Mouse (Mus musculus): ENCODE measurements around the gene Mapk12. TPM values are rescaled to one million over a fixed set of nuclear protein-coding genes. Genes with fewer than 3 reads are reported as not detected.

Gene Mapk12
- total RNA-seq, 1 experiment = 8.1 TPM

- no peak overlapping the region for H3K27ac ChIP-seq (ENCODE audit: insufficient read depth, low read depth, low read length, poor library complexity, severe bottlenecking)
- no peak for DNase-seq (ENCODE audit: low read depth, low spot score)
- H3K4me1 ChIP-seq (ENCODE audit: control insufficient read depth in 2 of 2, insufficient read depth in 2 of 2, low read length in 2 of 2, poor library complexity in 1 of 2) = peaks cover 0 to 10% of the 10 kb centered on the region in 2 experiments; a peak in 1 of 4 replicates
- in situ Hi-C loops (cut with MboI; ENCODE audit: low sequenced_read_pairs in 2 of 2, unreplicated experiment in 2 of 2) = no loop called here
- H3K9me3 ChIP-seq (ENCODE audit: control insufficient read depth, insufficient read depth, low read depth, low read length) = no peaks in the 10 kb centered on the region
- TF ChIP-seq HCFC1 (IDR thresholded peaks at IDR 0.05; ENCODE audit: borderline replicate concordance, insufficient read depth, low read length) = no peak
- TF ChIP-seq ZNF384 (IDR thresholded peaks at IDR 0.05; ENCODE audit: low read depth, low read length) = no peak
- TF ChIP-seq ZC3H11A (IDR thresholded peaks at IDR 0.05; ENCODE audit: borderline replicate concordance, low read depth, low read length) = no peak
- TF ChIP-seq MAFK (IDR thresholded peaks at IDR 0.05; ENCODE audit: insufficient read depth, low read depth, low read length) = no peak
- TF ChIP-seq CHD2 (IDR thresholded peaks at IDR 0.05; ENCODE audit: low read depth, low read length) = no peak
- H3K9ac ChIP-seq (ENCODE audit: insufficient read depth, low read depth, low read length, poor library complexity, severe bottlenecking) = no peak overlapping the region
- H3K36me3 ChIP-seq (ENCODE audit: control insufficient read depth, insufficient read depth, low read length, poor library complexity, severe bottlenecking) = no peaks in the 10 kb centered on the region; the same call in 1 of the 2 replicates
- H3K4me3 ChIP-seq (ENCODE audit: insufficient read depth in 1 of 2, low read depth in 1 of 2, low read length in 2 of 2, poor library complexity in 1 of 2, severe bottlenecking in 1 of 2) = no peak overlapping the region
Measured at GRCm38 (mm10) chr15:89125351-89125750, 15.2 kb downstream of the Mapk12 start.

DNA sequence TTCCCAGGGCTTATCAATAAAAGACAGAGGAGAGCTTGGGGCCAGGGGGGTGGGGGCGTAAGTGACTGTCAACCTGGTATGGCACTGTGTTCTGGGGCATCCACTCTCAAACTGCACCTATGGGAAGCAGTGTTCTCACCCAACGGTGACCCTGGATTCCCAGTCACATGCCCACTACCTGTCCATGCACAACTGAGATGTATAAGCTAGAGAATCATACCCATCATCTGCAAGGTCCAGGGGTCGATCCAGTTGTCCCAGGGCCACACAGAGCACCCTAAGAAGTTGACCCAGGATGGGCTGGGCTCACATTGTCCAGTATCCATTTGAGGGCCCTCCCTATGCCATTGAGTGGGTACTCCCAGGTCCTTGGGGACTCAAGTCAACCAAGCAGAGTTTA, 16.2 kb downstream of the Mapk12 start:
- DNase-seq (ENCODE audit: low read depth, low spot score) = no peak
- TF ChIP-seq ZNF384 (IDR thresholded peaks at IDR 0.05; ENCODE audit: low read depth, low read length) (no peak), MAFK (IDR thresholded peaks at IDR 0.05; ENCODE audit: insufficient read depth, low read depth, low read length) (no peak), HCFC1 (IDR thresholded peaks at IDR 0.05; ENCODE audit: borderline replicate concordance, insufficient read depth, low read length) (no peak), CHD2 (IDR thresholded peaks at IDR 0.05; ENCODE audit: low read depth, low read length) (no peak), ZC3H11A (IDR thresholded peaks at IDR 0.05; ENCODE audit: borderline replicate concordance, low read depth, low read length) (no peak)
- Histone ChIP-seq H3K9me3 (ENCODE audit: control insufficient read depth, insufficient read depth, low read depth, low read length) (no peaks in the 10 kb centered on the region), H3K4me3 (ENCODE audit: insufficient read depth in 1 of 2, low read depth in 1 of 2, low read length in 2 of 2, poor library complexity in 1 of 2, severe bottlenecking in 1 of 2) (no peak overlapping the region), H3K4me1 (ENCODE audit: control insufficient read depth in 2 of 2, insufficient read depth in 2 of 2, low read length in 2 of 2, poor library complexity in 1 of 2) (peaks cover 0 to 10% of the 10 kb centered on the region in 2 experiments; a peak in 1 of 4 replicates), H3K36me3 (ENCODE audit: control insufficient read depth, insufficient read depth, low read length, poor library complexity, severe bottlenecking) (peaks cover 3% of the 10 kb centered on the region; the same call in 1 of the 2 replicates), H3K9ac (ENCODE audit: insufficient read depth, low read depth, low read length, poor library complexity, severe bottlenecking) (no peak overlapping the region), H3K27ac (ENCODE audit: insufficient read depth, low read depth, low read length, poor library complexity, severe bottlenecking) (no peak overlapping the region)
- in situ Hi-C loops (cut with MboI; ENCODE audit: low sequenced_read_pairs in 2 of 2, unreplicated experiment in 2 of 2) = no loop called here

DNA sequence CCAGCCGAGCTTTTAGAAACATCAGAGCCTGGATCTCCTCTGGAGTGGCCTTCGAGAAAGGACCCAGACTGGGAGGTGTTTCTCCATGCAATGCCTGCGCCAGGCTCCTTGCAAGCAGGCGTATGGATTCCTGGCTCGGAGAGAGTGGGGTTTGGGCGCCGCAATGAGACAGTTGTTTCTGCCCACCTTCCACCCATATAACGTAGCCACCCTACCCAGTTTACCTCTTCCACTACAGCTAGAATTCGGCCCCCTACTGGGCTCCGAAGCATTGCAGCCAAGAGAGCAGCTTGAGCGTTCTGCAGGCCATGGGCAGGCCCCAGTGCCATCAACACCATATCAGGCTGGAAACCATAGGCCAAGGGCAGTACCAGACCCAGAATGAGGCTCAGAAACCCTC, 16.9 kb downstream of the Mapk12 start:
- Histone ChIP-seq H3K27ac (ENCODE audit: insufficient read depth, low read depth, low read length, poor library complexity, severe bottlenecking) (no peak overlapping the region), H3K9me3 (ENCODE audit: control insufficient read depth, insufficient read depth, low read depth, low read length) (no peaks in the 10 kb centered on the region), H3K4me1 (ENCODE audit: control insufficient read depth in 2 of 2, insufficient read depth in 2 of 2, low read length in 2 of 2, poor library complexity in 1 of 2) (peaks cover 0 to 8% of the 10 kb centered on the region in 2 experiments; a peak in 1 of 4 replicates), H3K4me3 (ENCODE audit: insufficient read depth in 1 of 2, low read depth in 1 of 2, low read length in 2 of 2, poor library complexity in 1 of 2, severe bottlenecking in 1 of 2) (peak overlapping the region; percentile 69 to 93), H3K9ac (ENCODE audit: insufficient read depth, low read depth, low read length, poor library complexity, severe bottlenecking) (peak overlapping the region; percentile 67; the same call in 1 of the 2 replicates), H3K36me3 (ENCODE audit: control insufficient read depth, insufficient read depth, low read length, poor library complexity, severe bottlenecking) (peaks cover 3% of the 10 kb centered on the region; the same call in 1 of the 2 replicates)
- in situ Hi-C loops (cut with MboI; ENCODE audit: low sequenced_read_pairs in 2 of 2, unreplicated experiment in 2 of 2) = no loop called here
- no peak for DNase-seq (ENCODE audit: low read depth, low spot score)
- TF ChIP-seq MAFK (IDR thresholded peaks at IDR 0.05; ENCODE audit: insufficient read depth, low read depth, low read length) (no peak), CHD2 (IDR thresholded peaks at IDR 0.05; ENCODE audit: low read depth, low read length) (no peak), ZNF384 (IDR thresholded peaks at IDR 0.05; ENCODE audit: low read depth, low read length) (no peak), HCFC1 (IDR thresholded peaks at IDR 0.05; ENCODE audit: borderline replicate concordance, insufficient read depth, low read length) (no peak)

DNA sequence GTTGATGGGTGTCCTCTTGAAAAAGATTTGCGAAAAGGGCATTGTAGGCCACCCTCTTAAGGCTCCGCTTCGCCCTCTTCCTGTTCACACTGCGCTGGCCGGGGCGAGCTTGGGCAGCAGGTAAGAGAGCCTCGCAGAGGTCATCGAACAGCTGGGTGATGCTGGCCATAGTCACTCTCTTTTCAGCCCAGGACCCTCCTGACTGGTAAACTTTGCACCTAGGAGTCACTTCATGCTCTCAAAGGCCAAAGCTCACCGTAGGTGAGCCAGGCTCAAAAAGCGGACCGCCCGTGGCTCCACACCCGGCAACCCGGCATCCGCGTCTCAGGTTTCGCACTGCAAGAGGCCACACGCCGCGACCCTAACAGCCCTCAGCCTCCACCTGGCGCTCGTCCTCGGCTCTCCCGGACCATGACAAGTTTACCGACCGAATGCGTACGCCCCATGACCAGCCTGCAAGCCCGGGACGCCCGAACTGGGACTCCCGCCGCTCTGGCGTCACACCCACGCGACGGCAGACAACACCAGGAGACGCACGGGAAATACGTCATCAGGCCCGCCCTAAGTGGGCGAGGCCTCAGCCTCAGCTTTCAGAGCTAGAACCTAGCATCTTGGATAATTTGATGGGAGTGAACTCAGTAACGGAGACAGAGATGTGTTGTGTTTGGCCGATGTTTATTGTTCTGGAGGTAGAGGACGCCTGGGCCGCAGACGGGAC, 17.7 kb downstream of the Mapk12 start, which contains the start of gene Tubgcp6:
Tubgcp6 (minus strand) TSS at position 464 of the 718 bp plus-strand sequence.
- peaks cover 3% of the 10 kb centered on the region; the same call in 1 of the 2 replicates for H3K36me3 ChIP-seq (ENCODE audit: control insufficient read depth, insufficient read depth, low read length, poor library complexity, severe bottlenecking)
- H3K27ac ChIP-seq (ENCODE audit: insufficient read depth, low read depth, low read length, poor library complexity, severe bottlenecking) = peak within 1 kb of the TSS; percentile 18; the same call in 1 of the 2 replicates
- in situ Hi-C loops (cut with MboI; ENCODE audit: low sequenced_read_pairs in 2 of 2, unreplicated experiment in 2 of 2) = no loop called here

More for the DNA sequence above, 17.7 kb downstream of the Mapk12 start, which contains the start of gene Tubgcp6:
- Histone ChIP-seq H3K4me1 (ENCODE audit: control insufficient read depth in 2 of 2, insufficient read depth in 2 of 2, low read length in 2 of 2, poor library complexity in 1 of 2) (peaks cover 0 to 8% of the 10 kb centered on the region in 2 experiments; a peak in 1 of 4 replicates), H3K9me3 (ENCODE audit: control insufficient read depth, insufficient read depth, low read depth, low read length) (no peaks in the 10 kb centered on the region), H3K4me3 (ENCODE audit: insufficient read depth in 1 of 2, low read depth in 1 of 2, low read length in 2 of 2, poor library complexity in 1 of 2, severe bottlenecking in 1 of 2) (peak within 1 kb of the TSS; percentile 69 to 93), H3K9ac (ENCODE audit: insufficient read depth, low read depth, low read length, poor library complexity, severe bottlenecking) (peak within 1 kb of the TSS; percentile 96)
- DNase-seq (ENCODE audit: low read depth, low spot score) = peak; percentile 95
- no peak for TF ChIP-seq MAFK (IDR thresholded peaks at IDR 0.05; ENCODE audit: insufficient read depth, low read depth, low read length)
- TF ChIP-seq CHD2 (IDR thresholded peaks at IDR 0.05; ENCODE audit: low read depth, low read length) = no peak
- TF ChIP-seq HCFC1 (IDR thresholded peaks at IDR 0.05; ENCODE audit: borderline replicate concordance, insufficient read depth, low read length) = peak; percentile 83
